In genomic region chr4:154181001-154181400, GRCm38 (mm10) we compare ENCODE assay signal across 28 mouse cellular contexts. TPM values are rescaled to one million over a fixed set of nuclear protein-coding genes. Genes with fewer than 3 reads are reported as not detected.
DNase-seq lines count a peak whose midpoint lies in the region; ATAC-seq and TF ChIP-seq lines count a peak whose summit lies in the region.
"Had no signal": no experiment of that assay in that cellular context is flagged by ENCODE, and none has a peak within 500 bp of the region (broad histone marks: within the 10 kb centered on the region; RNA-seq: fewer than 3 reads in every experiment).

No protein-coding gene starts in this region.

- no peaks in the 10 kb centered on the region for H3K36me3 ChIP-seq in lung, postnatal 0 days (ENCODE audit: insufficient read depth, low read length)
- no peaks in the 10 kb centered on the region for H3K36me3 ChIP-seq in kidney, embryonic 14.5 days (ENCODE audit: control insufficient read depth, insufficient read depth, low read length)
- H3K36me3 ChIP-seq: heart, embryonic 13.5 days had no signal

- peak; percentile 76 for ATAC-seq in lung, postnatal 0 days
- ATAC-seq in kidney, embryonic 14.5 days (ENCODE audit: low FRiP score, low TSS enrichment), result no peak
- ATAC-seq: forebrain, embryonic 16.5 days; hindbrain, embryonic 16.5 days had no signal

- WGBS in lung, postnatal 0 days, result 25% methylated on average over 7 of the region's 7 CpGs
- WGBS in kidney, embryonic 14.5 days, result 49% methylated on average over 7 of the region's 7 CpGs

- no peak overlapping the region for H3K4me3 ChIP-seq in lung, postnatal 0 days (ENCODE audit: low read depth, low read length)
- no peak overlapping the region for H3K4me3 ChIP-seq in kidney, embryonic 14.5 days (ENCODE audit: low read length)
- H3K4me3 ChIP-seq: erythroblast, embryonic 14.5 days; gastrocnemius, adult 2 months; heart, embryonic 13.5 days; hindbrain, embryonic 10.5 days; limb, embryonic 12.5 days had no signal

- no peaks in the 10 kb centered on the region for H3K9me3 ChIP-seq in lung, postnatal 0 days (ENCODE audit: low read length)
- no peaks in the 10 kb centered on the region for H3K9me3 ChIP-seq in kidney, embryonic 14.5 days (ENCODE audit: control insufficient read depth, low read length)
- H3K9me3 ChIP-seq: heart, embryonic 13.5 days; hindbrain, embryonic 10.5 days; limb, embryonic 12.5 days had no signal

- TF ChIP-seq CTCF in lung, postnatal 0 days (IDR thresholded peaks at IDR 0.05), result no peak

- peak; percentile 45 for DNase-seq in ovary, postnatal 36 days (ENCODE audit: low spot score)
- DNase-seq in ovary, adult 18-20 months (ENCODE audit: low spot score), result no peak
- DNase-seq in lung, adult 18-20 months, result peak; percentile 86 to 91
- peak; percentile 91 for DNase-seq in lung, postnatal 0 days (ENCODE audit: low spot score)
- peak; percentile 72 to 88 for DNase-seq in lung, postnatal 4 days
- no peak for DNase-seq in B cell, adult 2 months
- DNase-seq: adrenal gland, adult 8-10 months; cerebellum, adult 8-10 months; gastrocnemius, adult 2 months; heart, postnatal 10 days; kidney, adult 18-20 months; kidney, postnatal 36 days; layer of hippocampus, postnatal 36 days; midbrain, embryonic 14.5 days; right cerebral cortex, postnatal 25 days; spleen, adult 18-20 months; thymus, adult 18-20 months; thymus, postnatal 36 days had no signal

- peak; percentile 91 for TF ChIP-seq EP300 in lung, postnatal 0 days (IDR thresholded peaks at IDR 0.05)

- H3K4me1 ChIP-seq in lung, postnatal 0 days (ENCODE audit: insufficient read depth, low read depth, low read length), result peaks cover 13% of the 10 kb centered on the region; the same call in 1 of the 2 replicates
- no peaks in the 10 kb centered on the region for H3K4me1 ChIP-seq in kidney, embryonic 14.5 days (ENCODE audit: control insufficient read depth, insufficient read depth, low read length)

- H3K27ac ChIP-seq in lung, postnatal 0 days (ENCODE audit: low read length), result peak overlapping the region; percentile 66
- no peak overlapping the region for H3K27ac ChIP-seq in kidney, embryonic 14.5 days (ENCODE audit: low read depth, low read length)
- H3K27ac ChIP-seq: gastrocnemius, adult 2 months; heart, embryonic 13.5 days; hindbrain, embryonic 10.5 days; limb, embryonic 12.5 days; stomach, postnatal 0 days had no signal

- no peak overlapping the region for H3K4me2 ChIP-seq in lung, postnatal 0 days (replicated peaks; ENCODE audit: low read depth, low read length)
- H3K4me2 ChIP-seq in kidney, embryonic 14.5 days (replicated peaks; ENCODE audit: low read depth, low read length), result no peak overlapping the region
- H3K4me2 ChIP-seq: heart, embryonic 13.5 days; limb, embryonic 12.5 days; liver, embryonic 11.5 days had no signal

- H3K9ac ChIP-seq in lung, postnatal 0 days (replicated peaks; ENCODE audit: low read depth), result no peak overlapping the region
- H3K9ac ChIP-seq in kidney, embryonic 14.5 days (ENCODE audit: low read depth, low read length), result no peak overlapping the region
- H3K9ac ChIP-seq: heart, embryonic 13.5 days; limb, embryonic 12.5 days had no signal

- no peaks in the 10 kb centered on the region for H3K27me3 ChIP-seq in lung, postnatal 0 days (replicated peaks; ENCODE audit: insufficient read depth, low read length)
- H3K27me3 ChIP-seq in kidney, embryonic 14.5 days (ENCODE audit: control insufficient read depth, insufficient read depth, low read length), result no peaks in the 10 kb centered on the region
- H3K27me3 ChIP-seq: limb, embryonic 12.5 days had no signal

RNA-seq across cellular contexts. Expression of gene Megf6, which starts 10.5 kb away (rescaled TPM):
- 24.1 and 25.5 TPM in 2 replicates for polyA plus RNA-seq in lung, postnatal 0 days (2015; fragmentation: Nextera tagmentation; extraction: Ambion mirVana)
- 7.0 and 12.7 TPM in 2 replicates for polyA plus RNA-seq in kidney, embryonic 14.5 days (2014; fragmentation: Nextera tagmentation; extraction: Ambion mirVana)

RNA-seq across cellular contexts. Expression of gene Tprgl, which starts 20.5 kb away (rescaled TPM):
- polyA plus RNA-seq in lung, postnatal 0 days (2015; fragmentation: Nextera tagmentation; extraction: Ambion mirVana), result 249 and 268 TPM in 2 replicates
- polyA plus RNA-seq in kidney, embryonic 14.5 days (2014; fragmentation: Nextera tagmentation; extraction: Ambion mirVana), result 98.2 and 124 TPM in 2 replicates

RNA-seq across cellular contexts. Expression of gene Wrap73, which starts 38.8 kb away (rescaled TPM):
- 19.8 and 21.6 TPM in 2 replicates for polyA plus RNA-seq in lung, postnatal 0 days (2015; fragmentation: Nextera tagmentation; extraction: Ambion mirVana)
- polyA plus RNA-seq in kidney, embryonic 14.5 days (2014; fragmentation: Nextera tagmentation; extraction: Ambion mirVana), result 37.7 and 41.7 TPM in 2 replicates

RNA-seq across cellular contexts. Expression of gene Trp73, which starts 41.0 kb away (rescaled TPM):
- 1.8 and 2.6 TPM in 2 replicates for polyA plus RNA-seq in lung, postnatal 0 days (2015; fragmentation: Nextera tagmentation; extraction: Ambion mirVana)
- 0.23 and 0.80 TPM in 2 replicates for polyA plus RNA-seq in kidney, embryonic 14.5 days (2014; fragmentation: Nextera tagmentation; extraction: Ambion mirVana)
- polyA plus RNA-seq: neural tube, embryonic 14.5 days had no signal

Comparison
In these comparisons a context has a peak if more than half of its experiments do, and no peak if none do; other contexts are left out.
1. DNase-seq: peak in ovary, postnatal 36 days (single experiment), lung, adult 18-20 months (2 of 2), lung, postnatal 0 days (single experiment) and lung, postnatal 4 days (2 of 2); none in ovary, adult 18-20 months (single experiment) and B cell, adult 2 months (0 of 2).